Mouse (Mus musculus) kidney, adult 2 months (tissue): Measurements from ENCODE around the gene Hoxa5. TPM values are rescaled to one million over a fixed set of nuclear protein-coding genes. Genes with fewer than 3 reads are reported as not detected.
A peak's percentile ranks its signal among the peaks of the same experiment; 100 is the strongest.

Source experiments
- DNase-seq: peaks from one replicate; pipeline ENCODE4 v3.0.0; 2021
- H3K27ac ChIP-seq: fragments of 200-500 bp; 2 replicates; pipeline ENCODE4 v1.5.1; 2012; ENCODE audit warnings: low read depth, low read length, control low read depth, inconsistent platforms; ENCODE audit not compliant: insufficient read depth
- H3K27me3 ChIP-seq: fragments of 200-500 bp; replicated peaks from 2 replicates; pipeline ENCODE4 v1.6.1; 2012; ENCODE audit warnings: mild to moderate bottlenecking, moderate library complexity, low read length, inconsistent platforms; ENCODE audit not compliant: control insufficient read depth, insufficient read depth
- H3K36me3 ChIP-seq: fragments of 200-500 bp; 2 replicates; pipeline ENCODE4 v1.6.1; 2012; ENCODE audit warnings: mild to moderate bottlenecking, moderate library complexity, low read length, inconsistent platforms; ENCODE audit not compliant: control insufficient read depth, insufficient read depth
- H3K4me1 ChIP-seq: fragments of 200-500 bp; 2 replicates; pipeline ENCODE4 v1.6.1; 2011; ENCODE audit warnings: low read length; ENCODE audit not compliant: control insufficient read depth, insufficient read depth
- H3K4me3 ChIP-seq: fragments of 200-500 bp; 2 replicates; pipeline ENCODE4 v1.5.1; 2011; ENCODE audit warnings: mild to moderate bottlenecking, low read depth, low read length, control low read depth; ENCODE audit not compliant: insufficient read depth
- CTCF ChIP-seq: fragments of 200-500 bp; conservative IDR thresholded peaks from 2 replicates; pipeline ENCODE4 v1.5.1; 2011; ENCODE audit warnings: low read depth, mild to moderate bottlenecking, control low read depth, low read length, moderate library complexity, mixed read lengths; ENCODE audit not compliant: insufficient read depth, insufficient read length
- POLR2A ChIP-seq: fragments of 200-500 bp; IDR thresholded peaks from one replicate; pipeline ENCODE4 v1.6.1; 2011; ENCODE audit warnings: low read depth, low read length, control low read depth
- WGBS: fragments of 180-500 bp; shearing (Covaris S2); methylation state at CpG from one replicate; pipeline ENCODE4 v1.1.7; 2018; 5-methylcytosine and 5-hydroxymethylcytosine counted together
- polyA plus RNA-seq: library from polyadenylated mRNA; depleted of rRNA; stranded (reverse); fragments of >200 nt; gene quantifications from 2 replicates; pipeline ENCODE4 v1.2.3, GENCODE M21; 2012

Hoxa5 gene
- polyA plus RNA-seq, 1 experiment = 6.9 TPM

DNA sequence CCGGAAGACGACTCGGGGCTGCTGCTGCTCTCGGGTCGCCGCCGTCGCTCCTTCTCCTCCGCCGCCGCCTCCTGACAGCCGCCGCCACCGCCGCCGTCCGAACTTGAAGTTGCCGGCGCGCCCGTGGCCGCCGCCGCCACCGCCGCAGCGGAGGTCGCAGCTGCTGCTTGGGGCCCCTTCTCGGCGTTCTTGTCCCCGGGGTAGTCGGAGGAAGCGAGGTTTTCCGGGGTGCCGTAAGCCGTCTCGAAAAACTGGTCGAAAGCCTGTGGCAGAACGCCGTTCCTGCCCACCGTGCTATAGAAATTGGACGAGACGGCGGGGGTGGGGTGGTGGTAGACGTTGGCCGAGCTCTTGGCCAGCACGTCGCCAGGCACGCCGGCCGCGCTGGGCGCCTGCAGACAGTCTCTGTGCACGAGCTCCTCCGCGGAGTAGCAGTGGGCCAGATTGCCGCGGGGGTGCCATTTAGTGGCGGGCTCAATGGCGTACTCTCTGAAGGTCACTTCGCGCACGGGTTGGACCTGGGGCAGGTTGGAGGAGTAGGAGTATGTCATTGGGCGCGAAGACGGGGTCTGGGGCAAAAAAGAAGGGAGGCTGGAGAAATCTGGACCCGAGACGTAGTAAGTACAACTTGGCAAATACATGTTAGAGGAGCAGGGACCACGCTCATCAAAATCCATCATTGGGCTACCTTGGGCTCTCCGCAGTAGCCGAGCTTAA lies 40.8 kb upstream of the Hoxa5 start:
- peaks cover 3% of the 10 kb centered on the region; the same call in 1 of the 2 replicates for H3K27me3 ChIP-seq
- peak overlapping the region; percentile 62 for H3K4me3 ChIP-seq
- WGBS = 2% methylated on average over 71 of the region's 71 CpGs
- peaks cover 6% of the 10 kb centered on the region; the same call in 1 of the 2 replicates for H3K4me1 ChIP-seq
- no peak for TF ChIP-seq CTCF
- no peak for TF ChIP-seq POLR2A
- H3K36me3 ChIP-seq = no peaks in the 10 kb centered on the region
- H3K27ac ChIP-seq = peak overlapping the region; percentile 73
- DNase-seq = no peak

DNA sequence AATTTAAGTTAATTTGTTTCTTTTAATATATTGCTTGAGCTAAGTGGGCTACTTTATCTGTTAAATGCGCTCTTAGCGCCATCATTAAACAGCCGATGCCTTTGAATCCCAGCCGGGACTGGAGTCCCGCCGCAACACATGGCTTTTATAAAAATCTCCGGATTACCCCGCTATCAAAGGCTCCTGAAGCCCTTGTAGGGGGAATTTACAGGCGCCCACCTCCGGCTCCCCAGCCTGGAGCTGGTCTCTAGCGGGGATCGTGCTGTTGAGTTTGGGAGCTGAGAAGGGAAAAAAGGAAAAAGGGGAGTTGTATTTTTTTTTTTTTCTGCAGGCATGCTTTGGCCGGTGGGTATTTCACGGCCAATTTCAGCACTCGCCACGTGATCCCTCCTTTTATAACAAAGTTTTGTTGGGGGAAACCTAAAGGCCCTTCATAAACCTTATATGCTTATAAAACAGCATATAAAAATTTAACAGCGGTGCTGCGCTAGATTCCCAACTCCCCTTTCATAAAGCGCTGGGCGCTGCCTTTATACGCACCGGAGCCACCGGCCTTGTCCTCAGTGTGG lies 40.2 kb upstream of the Hoxa5 start:
- no peak for DNase-seq
- H3K4me1 ChIP-seq = peaks cover 6% of the 10 kb centered on the region; the same call in 1 of the 2 replicates
- 0 out of 2 replicates have a peak overlapping the region, but pooled peaks have one; percentile 73 for H3K27ac ChIP-seq
- no peaks in the 10 kb centered on the region for H3K36me3 ChIP-seq
- H3K27me3 ChIP-seq = peaks cover 3% of the 10 kb centered on the region; the same call in 1 of the 2 replicates
- H3K4me3 ChIP-seq = peak overlapping the region; percentile 62
- TF ChIP-seq CTCF = no peak
- no peak for TF ChIP-seq POLR2A
- 24% methylated on average over 23 of the region's 23 CpGs for WGBS

DNA sequence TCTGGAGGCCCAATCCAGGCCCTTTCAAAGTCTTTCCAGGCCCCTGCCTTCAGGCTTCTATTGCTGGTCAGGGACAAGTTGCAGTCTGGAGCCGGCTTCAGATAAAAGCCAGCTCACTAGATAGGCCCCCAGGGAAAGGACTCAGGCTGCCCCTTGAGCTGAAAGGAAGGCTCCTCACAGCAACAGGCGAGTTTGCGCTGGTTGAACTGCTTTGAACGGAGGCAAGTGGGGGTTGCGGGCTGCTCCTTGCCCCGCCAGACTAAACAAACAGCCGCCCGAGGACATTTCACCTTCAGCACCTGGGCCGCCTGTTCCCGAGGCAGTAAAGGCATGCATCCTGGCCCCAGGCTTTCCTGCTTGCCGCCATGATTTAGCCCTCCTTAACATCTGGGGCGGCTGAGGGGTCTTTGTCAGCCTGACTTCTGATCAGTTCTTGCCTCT lies 39.3 kb upstream of the Hoxa5 start:
- no peaks in the 10 kb centered on the region for H3K36me3 ChIP-seq
- peak overlapping the region; percentile 39; the same call in 1 of the 2 replicates for H3K27ac ChIP-seq
- peak overlapping the region; percentile 40 for H3K4me3 ChIP-seq
- DNase-seq = no peak
- WGBS = 58% methylated on average over 12 of the region's 12 CpGs
- H3K27me3 ChIP-seq = peaks cover 3% of the 10 kb centered on the region; the same call in 1 of the 2 replicates
- H3K4me1 ChIP-seq = peaks cover 6% of the 10 kb centered on the region; the same call in 1 of the 2 replicates
- TF ChIP-seq POLR2A = no peak
- no peak for TF ChIP-seq CTCF

DNA sequence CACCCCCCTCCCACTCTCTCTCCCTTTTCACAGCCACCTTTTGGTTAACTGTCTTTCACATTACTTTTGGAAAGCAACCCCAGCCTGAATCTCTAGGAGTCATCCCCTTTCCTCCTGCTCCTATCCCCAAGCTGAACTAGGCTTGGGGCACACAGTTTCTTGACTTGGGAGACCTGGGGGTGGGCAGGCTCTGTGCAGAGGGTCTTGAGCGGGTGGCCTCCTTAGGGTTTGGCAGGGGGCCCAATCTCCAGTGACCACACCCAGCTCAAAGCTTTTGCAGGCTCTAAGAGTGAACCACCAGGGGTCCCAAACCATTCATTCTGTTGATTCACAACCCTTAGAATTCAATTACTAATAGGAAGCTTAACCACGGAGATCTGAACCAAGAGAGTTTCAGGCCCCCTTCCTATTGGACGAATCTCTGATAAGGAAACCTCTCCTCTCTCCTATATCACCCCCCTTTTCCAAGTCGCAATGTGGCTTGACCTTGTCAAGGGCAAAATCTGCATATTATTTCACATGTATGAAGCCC lies 38.5 kb upstream of the Hoxa5 start:
- Histone ChIP-seq H3K4me3 (no peak overlapping the region), H3K27ac (no peak overlapping the region)
- WGBS = 73% methylated on average over 4 of the region's 4 CpGs

DNA sequence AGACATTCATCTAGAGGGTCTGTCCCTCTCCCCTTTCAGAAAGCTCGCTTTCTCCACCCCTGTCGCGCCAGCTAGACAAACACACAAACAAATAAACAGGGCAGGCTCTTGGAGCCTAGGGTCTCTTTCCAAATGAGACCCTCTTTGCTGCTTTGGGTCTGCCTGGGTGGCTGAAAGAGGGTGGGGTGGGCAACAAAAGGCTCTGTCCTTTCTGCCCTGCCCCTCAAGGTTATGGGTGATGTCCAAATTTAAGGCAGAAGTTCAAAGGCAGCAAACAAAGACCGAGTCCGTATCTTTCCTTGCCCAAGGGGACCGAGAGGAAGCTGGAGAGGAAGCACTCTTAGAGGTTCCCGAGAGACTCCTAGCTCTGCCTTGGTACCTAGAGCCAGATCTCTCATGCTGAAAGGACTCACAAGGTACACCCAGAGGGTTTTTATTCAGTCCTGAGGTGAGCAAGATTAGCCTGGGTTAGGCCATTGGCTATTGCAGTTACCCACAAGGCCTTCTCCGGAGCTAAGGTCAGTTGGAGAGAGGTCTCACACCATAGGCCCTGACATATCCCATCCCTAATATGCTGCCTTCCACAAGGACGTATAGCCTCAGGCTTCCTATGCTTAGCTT lies 36.7 kb upstream of the Hoxa5 start:
- Histone ChIP-seq H3K36me3 (no peaks in the 10 kb centered on the region), H3K27ac (no peak overlapping the region; the same call in 1 of the 2 replicates), H3K27me3 (peaks cover 3% of the 10 kb centered on the region; the same call in 1 of the 2 replicates), H3K4me1 (peaks cover 19% of the 10 kb centered on the region; the same call in 1 of the 2 replicates), H3K4me3 (no peak overlapping the region)
- DNase-seq = no peak
- TF ChIP-seq CTCF (no peak), POLR2A (no peak)
- 39% methylated on average over 9 of the region's 9 CpGs for WGBS

More for the DNA sequence above, 38.5 kb upstream of the Hoxa5 start:
- no peak for DNase-seq
- H3K4me1 ChIP-seq = peaks cover 7% of the 10 kb centered on the region; the same call in 1 of the 2 replicates
- no peaks in the 10 kb centered on the region for H3K36me3 ChIP-seq
- no peak for TF ChIP-seq CTCF
- no peak for TF ChIP-seq POLR2A
- peaks cover 3% of the 10 kb centered on the region; the same call in 1 of the 2 replicates for H3K27me3 ChIP-seq

DNA sequence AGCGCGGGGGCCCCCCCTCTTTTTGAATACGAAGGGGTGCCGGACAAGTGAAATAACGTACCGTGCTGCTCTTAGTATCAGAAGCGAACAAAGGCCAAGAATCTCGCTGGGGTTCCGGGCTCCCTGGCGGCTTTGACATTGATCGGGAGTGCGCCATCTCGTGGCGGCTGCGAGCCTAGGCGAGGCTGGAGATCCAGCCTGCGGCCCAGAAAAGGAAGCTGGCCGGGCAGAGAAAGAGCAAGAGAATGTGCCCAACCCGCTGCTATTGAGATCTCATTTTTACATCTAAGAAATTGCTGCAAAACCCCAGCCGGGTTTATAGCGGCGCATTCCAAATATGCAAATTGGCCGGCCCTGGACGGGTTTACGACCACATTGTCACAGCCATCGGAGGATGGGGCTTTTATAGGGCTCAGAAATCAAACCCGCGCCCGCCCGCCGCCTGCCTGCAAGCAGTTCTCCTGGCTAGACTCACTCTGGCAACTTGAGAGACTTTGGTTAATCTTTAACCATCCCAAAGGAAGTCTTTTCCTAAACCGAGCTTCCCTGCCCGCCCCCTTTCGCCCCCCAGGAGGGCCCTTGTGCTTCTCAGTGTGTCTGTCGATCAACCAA lies 36.1 kb upstream of the Hoxa5 start, which contains the start of gene Hoxa10:
TSS of gene Hoxa10 (minus strand) at position 466 of the 612 bp plus-strand sequence.
- Histone ChIP-seq H3K36me3 (no peaks in the 10 kb centered on the region), H3K4me3 (peak within 1 kb of the TSS; percentile 63), H3K4me1 (peaks cover 25% of the 10 kb centered on the region), H3K27me3 (peaks cover 3% of the 10 kb centered on the region; the same call in 1 of the 2 replicates), H3K27ac (peak within 1 kb of the TSS; percentile 82)
- 9% methylated on average over 35 of the region's 35 CpGs for WGBS
- no peak for TF ChIP-seq POLR2A
- peak; percentile 73 for TF ChIP-seq CTCF
- peak; percentile 97 for DNase-seq
